Comparison of ENCODE assay signal across 20 mouse cellular contexts in genomic region chr13:42043431-42043830, GRCm38 (mm10). TPM values are rescaled to one million over a fixed set of nuclear protein-coding genes. Genes with fewer than 3 reads are reported as not detected.
A peak's percentile ranks its signal among the peaks of the same experiment; 100 is the strongest.
DNase-seq lines count a peak whose midpoint lies in the region; ATAC-seq and TF ChIP-seq lines count a peak whose summit lies in the region.
"Had no signal": no experiment of that assay in that cellular context is flagged by ENCODE, and none has a peak within 500 bp of the region (broad histone marks: within the 10 kb centered on the region; RNA-seq: fewer than 3 reads in every experiment).

No protein-coding gene starts in this region.

- H3K27me3 ChIP-seq in heart, adult 2 months (ENCODE audit: control insufficient read depth, insufficient read depth, low read length) = no peaks in the 10 kb centered on the region
- H3K27me3 ChIP-seq in lung, postnatal 0 days (replicated peaks; ENCODE audit: insufficient read depth, low read length) = no peaks in the 10 kb centered on the region
- H3K27me3 ChIP-seq: embryonic facial prominence, embryonic 12.5 days; forebrain, embryonic 13.5 days; forebrain, embryonic 15.5 days had no signal

- H3K79me2 ChIP-seq in heart, adult 2 months (replicated peaks; ENCODE audit: control insufficient read depth, insufficient read depth, low read length) = no peaks in the 10 kb centered on the region

- no peak overlapping the region for H3K27ac ChIP-seq in heart, adult 2 months
- no peak overlapping the region for H3K27ac ChIP-seq in lung, postnatal 0 days (ENCODE audit: low read length)
- H3K27ac ChIP-seq: embryonic facial prominence, embryonic 10.5 days; embryonic facial prominence, embryonic 12.5 days; forebrain, embryonic 13.5 days; forebrain, embryonic 15.5 days had no signal

- no peak overlapping the region for H3K4me3 ChIP-seq in heart, adult 2 months
- no peak overlapping the region for H3K4me3 ChIP-seq in lung, postnatal 0 days (ENCODE audit: low read depth, low read length)
- H3K4me3 ChIP-seq: embryonic facial prominence, embryonic 10.5 days; embryonic facial prominence, embryonic 12.5 days; forebrain, embryonic 13.5 days; forebrain, embryonic 15.5 days had no signal

- H3K4me2 ChIP-seq in lung, postnatal 0 days (replicated peaks; ENCODE audit: low read depth, low read length) = no peak overlapping the region
- H3K4me2 ChIP-seq: embryonic facial prominence, embryonic 12.5 days; forebrain, embryonic 13.5 days; forebrain, embryonic 15.5 days had no signal

- no peaks in the 10 kb centered on the region for H3K36me3 ChIP-seq in heart, adult 2 months (ENCODE audit: control insufficient read depth, insufficient read depth, low read length)
- H3K36me3 ChIP-seq in lung, postnatal 0 days (ENCODE audit: insufficient read depth, low read length) = no peaks in the 10 kb centered on the region
- H3K36me3 ChIP-seq: embryonic facial prominence, embryonic 10.5 days; embryonic facial prominence, embryonic 12.5 days; forebrain, embryonic 15.5 days had no signal

- no peak for TF ChIP-seq POLR2A in heart, adult 2 months (IDR thresholded peaks at IDR 0.05; ENCODE audit: insufficient read depth, low read depth, low read length)

- WGBS in heart, adult 2 months = 84% methylated on average over 7 of the region's 7 CpGs
- 71% methylated on average over 7 of the region's 7 CpGs for WGBS in lung, postnatal 0 days

- no peak for TF ChIP-seq EP300 in heart, adult 2 months (IDR thresholded peaks at IDR 0.05; ENCODE audit: insufficient read depth, low read depth, low read length)
- no peak for TF ChIP-seq EP300 in lung, postnatal 0 days (IDR thresholded peaks at IDR 0.05)

- DNase-seq in heart, adult 11 months = peak; percentile 34
- DNase-seq in heart, adult 2 months = no peak
- DNase-seq in layer of hippocampus, adult 9-11 months = peak; percentile 24
- no peak for DNase-seq in layer of hippocampus, adult 9-10 months (ENCODE audit: low spot score)
- DNase-seq in lung, postnatal 0 days (ENCODE audit: low spot score) = peak; percentile 40
- DNase-seq in lung, postnatal 25 days (ENCODE audit: low spot score) = no peak
- peak; percentile 53 for DNase-seq in brain, adult 2 months (ENCODE audit: low read depth, low spot score)
- no peak for DNase-seq in left cerebral cortex, postnatal 14 days (ENCODE audit: low spot score in 2 of 2)
- DNase-seq: adrenal gland, adult 2 months; adrenal gland, postnatal 10 days; adrenal gland, postnatal 25 days; cerebellum, adult 11-12 months; cerebellum, adult 2 months; cerebellum, adult 9-10 months; cerebellum, postnatal 10 days; cerebellum, postnatal 25 days had no signal

- ATAC-seq in lung, postnatal 0 days = no peak
- ATAC-seq: forebrain, embryonic 13.5 days; forebrain, embryonic 15.5 days had no signal

- H3K9me3 ChIP-seq in lung, postnatal 0 days (ENCODE audit: low read length) = no peaks in the 10 kb centered on the region
- H3K9me3 ChIP-seq: embryonic facial prominence, embryonic 10.5 days; embryonic facial prominence, embryonic 12.5 days; forebrain, embryonic 13.5 days; forebrain, embryonic 15.5 days had no signal

- TF ChIP-seq CTCF in heart, adult 2 months (IDR thresholded peaks at IDR 0.05) = no peak
- TF ChIP-seq CTCF in lung, postnatal 0 days (IDR thresholded peaks at IDR 0.05) = no peak

- no peak overlapping the region for H3K9ac ChIP-seq in heart, adult 2 months (ENCODE audit: low read depth, low read length)
- no peak overlapping the region for H3K9ac ChIP-seq in lung, postnatal 0 days (replicated peaks; ENCODE audit: low read depth)
- H3K9ac ChIP-seq: embryonic facial prominence, embryonic 12.5 days; forebrain, embryonic 13.5 days; forebrain, embryonic 15.5 days had no signal

- intact Hi-C loops in heart, adult 2 months (cut with DNase I) = no loop called here
- intact Hi-C loops in left cerebral cortex, postnatal 14 days (cut with DNase I) = no loop called here

- H3K4me1 ChIP-seq in heart, adult 2 months (ENCODE audit: control insufficient read depth, insufficient read depth, low read length) = no peaks in the 10 kb centered on the region
- H3K4me1 ChIP-seq in lung, postnatal 0 days (ENCODE audit: insufficient read depth, low read depth, low read length) = no peaks in the 10 kb centered on the region
- H3K4me1 ChIP-seq: embryonic facial prominence, embryonic 12.5 days; forebrain, embryonic 15.5 days had no signal

RNA-seq across cellular contexts. Expression of gene Hivep1, which starts 8.4 kb away (rescaled TPM):
- total RNA-seq in heart, adult 2 months (2021) = 10 to 100 TPM; 22.1 to 23.2 TPM
- polyA plus RNA-seq in heart, adult 2 months (2012; rRNA removed) = 16.8 and 21.1 TPM in 2 replicates
- 7.7 and 11.3 TPM in 2 replicates for polyA plus RNA-seq in lung, postnatal 0 days (2015; fragmentation: Nextera tagmentation; extraction: Ambion mirVana)
- total RNA-seq in left cerebral cortex, postnatal 14 days (2021) = 10 to 100 TPM; 53.9 TPM

Comparison
In these comparisons a context has a peak if more than half of its experiments do, and no peak if none do; other contexts are left out.
1. DNase-seq: peak in heart, adult 11 months (single experiment), layer of hippocampus, adult 9-11 months (single experiment), lung, postnatal 0 days (single experiment) and brain, adult 2 months (single experiment); none in heart, adult 2 months (0 of 2), layer of hippocampus, adult 9-10 months (single experiment), lung, postnatal 25 days (single experiment) and left cerebral cortex, postnatal 14 days (0 of 2).